8 mouse cellular contexts compared by ENCODE assay signal in genomic region chr4:147406735-147407462, GRCm38 (mm10). TPM values are rescaled to one million over a fixed set of nuclear protein-coding genes. Genes with fewer than 3 reads are reported as not detected.
DNase-seq lines count a peak whose midpoint lies in the region; ATAC-seq and TF ChIP-seq lines count a peak whose summit lies in the region.

No protein-coding gene starts in this region.

- peak; percentile 30; the same call in 1 of the 2 replicates for TF ChIP-seq CTCF in liver, embryonic 14.5 days (IDR thresholded peaks at IDR 0.05; ENCODE audit: low read depth)

- TF ChIP-seq EP300 in liver, embryonic 14.5 days (IDR thresholded peaks at IDR 0.05; ENCODE audit: low read depth), result no peak

- peak overlapping the region; percentile 67 for H3K4me2 ChIP-seq in liver, embryonic 14.5 days (ENCODE audit: low read depth)
- peak overlapping the region; percentile 83 for H3K4me2 ChIP-seq in stomach, embryonic 16.5 days (ENCODE audit: low read depth, low read length)

- no peaks in the 10 kb centered on the region for H3K4me1 ChIP-seq in liver, embryonic 14.5 days (replicated peaks; ENCODE audit: control insufficient read depth in 2 of 2, insufficient read depth in 2 of 2, low read length in 1 of 2)
- no peaks in the 10 kb centered on the region for H3K4me1 ChIP-seq in stomach, embryonic 16.5 days (ENCODE audit: control insufficient read depth, insufficient read depth, low read length)

- WGBS in liver, embryonic 14.5 days (ENCODE audit: insufficient replicate concordance), result under 1% methylated on average over 46 of the region's 75 CpGs
- WGBS in stomach, embryonic 16.5 days, result under 1% methylated on average over 71 of the region's 75 CpGs

- H3K9me3 ChIP-seq in liver, embryonic 14.5 days (ENCODE audit: control insufficient read depth, low read length), result peaks cover 10% of the 10 kb centered on the region
- H3K9me3 ChIP-seq in stomach, embryonic 16.5 days (replicated peaks; ENCODE audit: control insufficient read depth, low read length), result peaks cover 32% of the 10 kb centered on the region

- intact Hi-C loops in heart, postnatal 14 days (cut with DNase I), result no loop called here

- peak overlapping the region; percentile 10; the same call in 1 of the 2 replicates for H3K9ac ChIP-seq in liver, embryonic 14.5 days (replicated peaks)
- peak overlapping the region; percentile 79 for H3K9ac ChIP-seq in stomach, embryonic 16.5 days (ENCODE audit: low read length)

- peak; percentile 54 for DNase-seq in adrenal gland, adult 2 months
- no peak for DNase-seq in adrenal gland, adult 8-10 months
- peak; percentile 15 for DNase-seq in ovary, postnatal 10 days (ENCODE audit: low spot score)
- DNase-seq in ovary, postnatal 36 days (ENCODE audit: low spot score), result no peak
- DNase-seq in heart, postnatal 14 days, result peak; percentile 57 to 63
- DNase-seq in liver, embryonic 14.5 days (ENCODE audit: low read depth in 3 of 3, low spot score in 3 of 3), result no peak
- DNase-seq in spleen, postnatal 10 days (ENCODE audit: low spot score in 2 of 2), result no peak

- no peaks in the 10 kb centered on the region for H3K27me3 ChIP-seq in liver, embryonic 14.5 days (ENCODE audit: control insufficient read depth, insufficient read depth, low read length)
- no peaks in the 10 kb centered on the region for H3K27me3 ChIP-seq in stomach, embryonic 16.5 days (ENCODE audit: control insufficient read depth, insufficient read depth, low read length)

- H3K36me3 ChIP-seq in liver, embryonic 14.5 days (replicated peaks; ENCODE audit: control insufficient read depth, insufficient read depth, low read depth), result no peaks in the 10 kb centered on the region
- H3K36me3 ChIP-seq in stomach, embryonic 16.5 days (ENCODE audit: control insufficient read depth, insufficient read depth, low read length), result 0 out of 2 replicates have a peak, but pooled peaks cover 3% of the 10 kb centered on the region

- H3K4me3 ChIP-seq in liver, embryonic 14.5 days (ENCODE audit: insufficient read depth in 1 of 2, low read depth in 2 of 2, low read length in 2 of 2), result peak overlapping the region; percentile 41 to 48
- peak overlapping the region; percentile 54 for H3K4me3 ChIP-seq in stomach, embryonic 16.5 days (replicated peaks; ENCODE audit: low read length)

- H3K27ac ChIP-seq in liver, embryonic 14.5 days, result no peak overlapping the region
- H3K27ac ChIP-seq in stomach, embryonic 16.5 days (ENCODE audit: low read length), result no peak overlapping the region; the same call in 1 of the 2 replicates

- ATAC-seq in liver, embryonic 14.5 days (ENCODE audit: insufficient read depth), result peak; percentile 79
- peak; percentile 86 for ATAC-seq in stomach, embryonic 16.5 days (ENCODE audit: insufficient read depth, low FRiP score)

RNA-seq across cellular contexts. Expression of gene Zfp978, which starts 45.8 kb away (rescaled TPM):
- total RNA-seq in adrenal gland, adult 2 months (2021), result under 1 TPM; 0.23 to 0.35 TPM
- not detected in 2 replicates for polyA plus RNA-seq in adrenal gland, adult 2 months (2012; rRNA removed)
- total RNA-seq in adrenal gland, adult 8-10 months (2022), result under 1 TPM; 0.30 to 0.55 (median 0.36) TPM
- under 1 TPM; 0.17 to 0.29 TPM for total RNA-seq in heart, postnatal 14 days (2021)
- polyA plus RNA-seq in liver, embryonic 14.5 days (2012; rRNA removed), result 0.04 TPM in 1 of 2 replicates, not detected in the other
- 0.18 TPM in 1 of 2 replicates, not detected in the other for polyA plus RNA-seq in liver, embryonic 14.5 days (2014; fragmentation: Nextera tagmentation; extraction: Ambion mirVana)
- not detected in 2 replicates for polyA plus RNA-seq in stomach, embryonic 16.5 days (2015; fragmentation: Nextera tagmentation; extraction: Ambion mirVana)

Comparison
In these comparisons a context has a peak if more than half of its experiments do, and no peak if none do; other contexts are left out.
1. DNase-seq: peak in adrenal gland, adult 2 months (single experiment), ovary, postnatal 10 days (single experiment) and heart, postnatal 14 days (2 of 2); none in adrenal gland, adult 8-10 months (single experiment), ovary, postnatal 36 days (single experiment), liver, embryonic 14.5 days (0 of 3) and spleen, postnatal 10 days (0 of 2).